Mouse (Mus musculus) frontal cortex, adult 2 months (tissue): ENCODE measurements at regions not wholly inside any gene's neighbourhood (a gene's known extent, or its start where the extent isn't known, plus 50 kb on each side); places are given as distances from the start of the nearest gene placed in this dataset.

Experiments used
- DNase-seq, 2 experiments: peaks; one replicate each; pipeline ENCODE4 v3.0.0; 2022; ENCODE audit warnings: low spot score in 1 of 2; ENCODE audit errors: extremely low spot score in 1 of 2

GRCm38 (mm10) chr6:43021967-43022366, 73.1 kb downstream of the Olfr444 start:
- DNase-seq = peak in 1 of 2 experiments; percentile 64
